Mouse (Mus musculus): ENCODE data around the gene Ifngr1.

DNA sequence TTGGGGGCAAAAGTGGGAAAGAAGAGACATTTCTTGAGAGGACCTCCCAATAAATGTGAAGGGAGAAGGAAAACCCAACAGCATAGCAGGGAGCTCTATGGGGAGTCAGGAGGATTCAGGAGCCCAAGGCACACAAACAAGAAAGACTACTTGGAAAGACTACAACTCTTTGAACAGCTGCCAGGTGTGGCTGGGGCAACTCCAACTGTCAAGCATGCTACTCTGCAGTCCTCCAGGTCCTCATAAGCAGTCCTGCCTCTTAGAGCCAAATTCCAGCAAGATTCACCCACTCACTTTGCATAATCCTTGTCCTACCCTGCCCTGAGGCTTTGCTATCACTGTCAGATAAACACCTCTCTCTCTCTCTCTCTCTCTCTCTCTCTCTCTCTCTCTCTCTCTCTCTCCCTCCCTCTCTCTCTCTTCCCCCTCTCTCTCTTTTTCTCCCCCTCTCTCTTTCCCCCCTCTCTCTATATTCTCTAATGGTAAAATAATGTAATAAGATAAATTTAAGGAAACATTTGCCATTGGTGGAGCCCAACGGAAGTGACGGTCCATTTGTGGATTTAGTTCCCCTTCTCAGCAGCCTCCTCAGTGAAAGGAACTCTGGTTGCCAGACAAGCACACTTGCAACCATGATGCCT is 29.8 kb downstream of the Ifngr1 start, which contains the start of gene Il22ra2:
- TF ChIP-seq CTCF (IDR thresholded peaks at IDR 0.05; ENCODE audit: low read depth, low read length) (no peak), POLR2A (IDR thresholded peaks at IDR 0.05; ENCODE audit: extremely low read depth, insufficient read depth, low read length) (no peak)
